Mouse (Mus musculus) kidney, embryonic 16.5 days (tissue): Measurements from ENCODE around the gene Daam1. TPM values are rescaled to one million over a fixed set of nuclear protein-coding genes. Genes with fewer than 3 reads are reported as not detected.

Experiments
- ATAC-seq: fragments of 200-750 bp; cut with Nextera tagmentation; 2 replicates; pipeline ENCODE4 v1.8.0; 2017; ENCODE audit warnings: moderate TSS enrichment; ENCODE audit not compliant: low FRiP score, low TSS enrichment
- H3K27ac ChIP-seq: fragments of 300-500 bp; sonication (generic); 2 replicates; pipeline ENCODE4 v1.5.1; 2014; ENCODE audit warnings: low read length
- H3K27me3 ChIP-seq: fragments of 300-500 bp; sonication (generic); 2 replicates; pipeline ENCODE4 v1.6.1; 2014; ENCODE audit warnings: low read length, control low read depth, mixed read lengths; ENCODE audit not compliant: insufficient read depth
- H3K36me3 ChIP-seq: fragments of 300-500 bp; sonication (generic); 2 replicates; pipeline ENCODE4 v1.6.1; 2014; ENCODE audit warnings: low read length, control low read depth, mixed read lengths; ENCODE audit not compliant: insufficient read depth
- H3K4me1 ChIP-seq: fragments of 300-500 bp; sonication (generic); 2 replicates; pipeline ENCODE4 v1.6.1; 2014; ENCODE audit warnings: low read length, control low read depth, mixed read lengths; ENCODE audit not compliant: insufficient read depth
- H3K4me2 ChIP-seq: fragments of 300-500 bp; sonication (generic); replicated peaks from 2 replicates; pipeline ENCODE4 v1.6.1; 2014; ENCODE audit warnings: low read depth, low read length
- H3K4me3 ChIP-seq: fragments of 300-500 bp; sonication (generic); 2 replicates; pipeline ENCODE4 v1.5.1; 2014; ENCODE audit warnings: mild to moderate bottlenecking, low read length
- H3K9ac ChIP-seq: fragments of 300-500 bp; sonication (generic); replicated peaks from 2 replicates; pipeline ENCODE4 v1.6.1; 2014; ENCODE audit warnings: low read length
- H3K9me3 ChIP-seq: fragments of 300-500 bp; sonication (generic); 2 replicates; pipeline ENCODE4 v1.6.1; 2016; ENCODE audit warnings: low read length, control low read depth
- WGBS: fragments of 180-500 bp; shearing (Covaris S2); extraction: QIAGEN DNeasy Blood & Tissue Kit; methylation state at CpG from one replicate; pipeline ENCODE4 v1.1.7; 2014; 5-methylcytosine and 5-hydroxymethylcytosine counted together
- polyA plus RNA-seq: library from polyadenylated mRNA; unstranded; fragments of >200 nt; fragmentation: Nextera tagmentation; extraction: Ambion mirVana; gene quantifications from 2 replicates; pipeline ENCODE4 v1.2.1, GENCODE M21; 2015

The Daam1 gene
- polyA plus RNA-seq, 1 experiment from 2014 or later, result 8.6 TPM

DNA sequence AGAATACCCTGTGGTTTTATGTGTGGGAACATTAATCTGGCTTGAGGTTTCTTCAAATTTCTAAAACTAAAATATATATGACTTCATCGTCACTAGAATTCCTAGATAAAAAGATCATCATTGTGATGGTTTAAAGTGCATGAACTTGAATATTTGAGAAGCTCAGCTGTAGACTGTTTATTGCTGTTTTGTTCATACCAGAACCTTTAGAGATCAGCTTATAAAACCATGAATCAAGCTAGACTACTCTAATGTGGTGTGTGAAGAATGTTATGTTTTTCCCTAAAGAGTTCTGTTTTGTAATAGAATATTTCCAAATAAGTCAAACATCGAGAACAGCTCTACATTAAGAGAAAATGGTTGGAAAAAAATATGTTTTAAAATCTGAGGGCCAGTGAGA is 156.3 kb downstream of the Daam1 start:
- H3K36me3 ChIP-seq, result peaks cover 46% of the 10 kb centered on the region
- H3K27ac ChIP-seq, result no peak overlapping the region

DNA sequence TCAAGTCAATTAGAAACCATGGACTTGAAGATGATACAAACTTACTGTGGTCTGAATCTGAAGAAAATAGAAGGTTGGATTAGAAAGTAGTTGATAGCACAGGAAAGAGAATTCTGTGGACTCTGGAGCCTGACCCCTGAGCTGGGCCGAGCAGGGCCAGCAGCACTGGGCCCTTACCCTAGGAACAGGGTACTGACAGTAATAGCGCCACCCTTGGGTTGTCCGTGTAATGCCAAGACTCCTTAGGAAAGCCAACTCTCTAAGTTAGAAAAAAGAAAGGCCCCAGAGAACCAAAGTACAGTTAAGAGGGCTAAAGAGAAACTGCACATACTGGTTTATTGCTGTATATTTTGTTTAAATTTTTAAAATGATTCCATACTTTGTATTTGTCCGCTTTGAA is 157.0 kb downstream of the Daam1 start:
- Histone ChIP-seq H3K4me3 (no peak overlapping the region), H3K36me3 (peaks cover 48% of the 10 kb centered on the region), H3K27ac (no peak overlapping the region), H3K4me1 (no peaks in the 10 kb centered on the region), H3K27me3 (no peaks in the 10 kb centered on the region), H3K9ac (no peak overlapping the region), H3K9me3 (no peaks in the 10 kb centered on the region), H3K4me2 (no peak overlapping the region)
- WGBS, result 88% methylated on average over 4 of the region's 4 CpGs
- no peak for ATAC-seq

More for the DNA sequence above, 156.3 kb downstream of the Daam1 start:
- no peak for ATAC-seq
- H3K9me3 ChIP-seq, result no peaks in the 10 kb centered on the region
- H3K9ac ChIP-seq, result no peak overlapping the region
- no peaks in the 10 kb centered on the region for H3K4me1 ChIP-seq
- H3K4me2 ChIP-seq, result no peak overlapping the region
- 81% methylated on average over 2 of the region's 2 CpGs for WGBS
- H3K4me3 ChIP-seq, result no peak overlapping the region
- H3K27me3 ChIP-seq, result no peaks in the 10 kb centered on the region

DNA sequence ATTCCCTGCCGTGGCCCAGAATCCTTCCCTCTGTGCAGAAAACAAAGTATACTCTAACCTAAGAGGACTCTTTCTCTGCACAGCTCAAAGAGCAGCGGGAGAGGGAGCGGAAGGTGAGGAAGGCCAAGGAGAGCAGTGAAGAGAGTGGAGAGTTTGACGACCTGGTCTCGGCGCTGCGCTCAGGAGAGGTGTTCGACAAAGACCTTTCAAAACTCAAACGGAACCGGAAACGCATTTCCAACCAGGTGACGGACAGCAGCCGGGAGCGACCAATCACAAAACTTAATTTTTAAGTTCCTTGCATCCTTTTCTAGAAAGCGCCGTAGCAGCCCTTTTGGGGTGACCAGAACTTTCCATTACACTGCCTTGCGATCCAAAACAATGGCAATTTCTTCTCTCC is 158.7 kb downstream of the Daam1 start:
- Histone ChIP-seq H3K27ac (no peak overlapping the region), H3K4me2 (no peak overlapping the region), H3K9me3 (no peaks in the 10 kb centered on the region), H3K4me1 (no peaks in the 10 kb centered on the region), H3K4me3 (no peak overlapping the region), H3K36me3 (peaks cover 46% of the 10 kb centered on the region), H3K27me3 (no peaks in the 10 kb centered on the region), H3K9ac (no peak overlapping the region)
- 96% methylated on average over 17 of the region's 17 CpGs for WGBS
- no peak for ATAC-seq

DNA sequence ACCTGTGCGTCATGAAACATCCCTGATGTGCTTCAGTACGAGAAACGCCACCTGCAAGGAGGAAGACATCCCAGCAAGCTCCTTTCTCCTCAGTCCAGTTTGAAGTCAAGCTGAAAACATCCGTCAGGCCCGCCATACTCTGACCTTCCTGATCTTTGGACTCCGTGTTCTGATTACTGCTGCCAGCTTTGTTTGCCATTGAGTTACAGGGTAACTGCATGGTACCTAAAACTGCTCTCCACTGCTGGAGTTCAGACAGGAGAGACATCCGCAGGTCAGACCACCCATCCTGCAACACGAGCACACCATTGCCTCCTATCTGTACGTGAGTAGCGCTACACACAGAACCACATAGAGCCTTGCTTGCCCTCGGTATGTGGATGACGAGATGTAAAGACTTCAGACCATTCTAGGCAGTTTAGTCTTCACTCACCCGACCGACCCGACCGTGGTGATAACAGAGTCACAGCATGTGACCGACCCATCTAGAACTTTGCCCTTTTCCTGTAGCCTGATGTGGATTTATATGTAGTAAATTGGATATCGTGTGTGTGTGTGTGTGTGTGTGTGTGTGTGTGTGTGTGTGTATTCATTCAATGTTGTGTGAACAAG is 161.8 kb downstream of the Daam1 start:
- Histone ChIP-seq H3K9me3 (no peaks in the 10 kb centered on the region), H3K27ac (no peak overlapping the region), H3K27me3 (no peaks in the 10 kb centered on the region), H3K4me3 (no peak overlapping the region), H3K4me2 (no peak overlapping the region), H3K4me1 (no peaks in the 10 kb centered on the region), H3K36me3 (peaks cover 33% of the 10 kb centered on the region), H3K9ac (no peak overlapping the region)
- ATAC-seq, result no peak
- 91% methylated on average over 18 of the region's 18 CpGs for WGBS

DNA sequence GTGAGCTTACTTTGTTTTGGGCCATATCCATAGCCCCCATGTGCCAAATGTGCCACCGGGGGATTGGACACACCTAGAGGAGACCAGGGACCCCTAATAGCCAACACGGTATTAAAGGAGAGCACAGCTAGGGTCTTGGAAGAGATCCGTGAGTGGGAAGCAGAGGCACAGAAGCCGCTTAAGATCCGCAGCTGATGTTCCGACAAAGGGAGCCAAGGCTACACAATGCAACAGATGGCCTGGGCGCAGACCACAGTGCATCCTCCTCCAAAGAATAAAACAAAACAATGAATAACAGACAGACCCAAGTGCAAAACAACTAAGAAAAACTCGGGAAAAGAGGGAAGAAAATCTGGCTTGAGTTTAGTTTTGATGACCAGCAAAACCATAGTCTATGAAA is 165.0 kb downstream of the Daam1 start:
- no peak overlapping the region for H3K9ac ChIP-seq
- H3K4me3 ChIP-seq, result no peak overlapping the region
- no peak overlapping the region for H3K4me2 ChIP-seq
- WGBS, result 91% methylated on average over 8 of the region's 8 CpGs
- H3K27me3 ChIP-seq, result no peaks in the 10 kb centered on the region
- H3K9me3 ChIP-seq, result no peaks in the 10 kb centered on the region
- no peak overlapping the region for H3K27ac ChIP-seq
- no peaks in the 10 kb centered on the region for H3K4me1 ChIP-seq
- peaks cover 18% of the 10 kb centered on the region for H3K36me3 ChIP-seq
- no peak for ATAC-seq

DNA sequence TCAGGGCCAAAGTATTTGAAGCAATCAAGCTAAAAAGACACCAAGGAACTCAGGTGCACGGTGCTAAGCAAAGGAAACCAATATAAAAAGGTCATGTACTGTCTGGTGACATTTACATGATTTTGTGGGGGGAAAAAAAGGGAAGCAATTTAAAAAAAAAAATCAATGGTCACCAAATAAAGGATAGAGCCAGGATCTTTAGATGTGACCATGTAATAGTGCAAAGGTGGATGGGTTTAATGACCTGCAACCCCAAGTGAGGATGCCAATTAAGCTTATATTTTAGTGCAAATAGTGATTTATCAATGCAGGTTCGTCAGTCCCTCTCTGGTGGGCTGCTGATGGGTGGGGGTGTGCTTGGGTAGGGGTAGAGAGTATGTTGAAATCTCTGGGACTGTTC is 166.0 kb downstream of the Daam1 start:
- H3K36me3 ChIP-seq, result peaks cover 11% of the 10 kb centered on the region
- no peak for ATAC-seq

DNA sequence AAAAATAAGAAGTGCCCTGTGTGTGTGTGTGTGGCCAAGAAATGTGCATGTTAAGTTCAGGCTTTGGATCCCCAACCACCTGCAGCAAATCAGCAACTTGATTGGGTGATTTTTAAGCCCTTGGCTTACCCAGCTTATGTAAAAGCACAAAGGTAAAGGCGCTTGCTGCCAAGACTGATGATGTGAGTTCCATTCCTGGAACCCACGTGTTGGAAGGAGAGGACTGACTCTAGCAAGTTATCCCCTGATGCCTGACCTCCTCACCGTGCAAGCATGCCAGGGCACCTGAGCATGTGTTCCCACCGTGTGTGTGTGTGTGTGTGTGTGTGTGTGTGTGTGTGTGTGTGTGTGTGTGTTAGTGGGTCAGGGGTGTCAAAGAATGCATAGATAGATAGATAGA is 166.5 kb downstream of the Daam1 start:
- 73% methylated on average over 4 of the region's 4 CpGs for WGBS

More for the DNA sequence above, 166.0 kb downstream of the Daam1 start:
- H3K27ac ChIP-seq, result no peak overlapping the region
- H3K4me2 ChIP-seq, result no peak overlapping the region
- H3K4me3 ChIP-seq, result no peak overlapping the region
- 69% methylated on average over 2 of the region's 2 CpGs for WGBS
- H3K4me1 ChIP-seq, result no peaks in the 10 kb centered on the region
- no peaks in the 10 kb centered on the region for H3K27me3 ChIP-seq
- no peak overlapping the region for H3K9ac ChIP-seq
- H3K9me3 ChIP-seq, result no peaks in the 10 kb centered on the region

DNA sequence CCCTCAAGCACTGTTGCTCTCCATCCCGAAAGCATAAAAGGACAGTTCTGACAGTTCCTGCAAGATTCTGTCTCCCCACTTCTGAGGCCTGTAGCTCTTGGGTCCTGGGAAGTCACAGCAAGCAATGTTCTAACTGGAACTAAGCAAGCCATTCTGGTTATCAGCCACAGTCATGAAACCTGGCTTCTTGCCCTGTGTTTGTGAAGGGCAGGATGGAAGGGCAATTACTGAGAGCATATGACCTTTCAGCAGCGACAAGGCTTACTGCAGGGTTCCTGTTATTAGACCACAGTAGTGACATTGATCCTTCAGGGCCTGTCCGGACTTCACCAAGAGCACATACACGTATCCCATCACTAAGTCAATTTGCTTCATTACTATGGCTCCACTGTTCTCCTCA is 167.8 kb downstream of the Daam1 start:
- no peak for ATAC-seq
- Histone ChIP-seq H3K36me3 (no peaks in the 10 kb centered on the region; the same call in 1 of the 2 replicates), H3K9ac (no peak overlapping the region; the same call in 1 of the 2 replicates), H3K9me3 (no peaks in the 10 kb centered on the region), H3K27ac (no peak overlapping the region), H3K4me3 (no peak overlapping the region), H3K27me3 (no peaks in the 10 kb centered on the region), H3K4me1 (no peaks in the 10 kb centered on the region), H3K4me2 (no peak overlapping the region)
- 74% methylated on average over 4 of the region's 4 CpGs for WGBS

More for the DNA sequence above, 166.5 kb downstream of the Daam1 start:
- no peak overlapping the region for H3K4me2 ChIP-seq
- H3K27me3 ChIP-seq, result no peaks in the 10 kb centered on the region
- ATAC-seq, result no peak
- H3K4me3 ChIP-seq, result no peak overlapping the region
- no peaks in the 10 kb centered on the region for H3K9me3 ChIP-seq
- no peak overlapping the region for H3K9ac ChIP-seq
- no peak overlapping the region for H3K27ac ChIP-seq
- no peaks in the 10 kb centered on the region for H3K4me1 ChIP-seq
- H3K36me3 ChIP-seq, result peaks cover 9% of the 10 kb centered on the region

DNA sequence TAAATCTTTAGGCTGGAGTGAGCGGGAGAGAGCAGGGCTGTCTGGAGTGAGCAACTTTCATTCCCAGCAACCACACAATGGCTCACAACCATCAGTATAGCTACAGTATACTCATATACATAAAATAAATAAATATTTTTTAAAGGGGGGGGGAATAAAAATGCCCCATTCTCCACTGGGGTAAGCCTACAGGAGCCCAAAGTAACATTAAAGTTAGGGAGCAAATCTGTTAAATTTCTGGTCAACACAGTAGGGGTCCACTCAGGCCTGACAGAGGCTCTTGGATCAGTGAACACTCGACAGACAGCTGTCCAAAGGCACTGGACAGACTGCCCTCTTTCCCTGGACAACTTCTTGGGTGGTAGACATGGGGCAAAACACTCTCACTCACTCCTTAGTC is 168.8 kb downstream of the Daam1 start:
- Histone ChIP-seq H3K36me3 (no peaks in the 10 kb centered on the region; the same call in 1 of the 2 replicates), H3K4me3 (no peak overlapping the region), H3K4me1 (no peaks in the 10 kb centered on the region), H3K27me3 (no peaks in the 10 kb centered on the region), H3K27ac (no peak overlapping the region), H3K9me3 (no peaks in the 10 kb centered on the region), H3K9ac (no peak overlapping the region), H3K4me2 (no peak overlapping the region)
- no peak for ATAC-seq
- 84% methylated on average over 2 of the region's 2 CpGs for WGBS

DNA sequence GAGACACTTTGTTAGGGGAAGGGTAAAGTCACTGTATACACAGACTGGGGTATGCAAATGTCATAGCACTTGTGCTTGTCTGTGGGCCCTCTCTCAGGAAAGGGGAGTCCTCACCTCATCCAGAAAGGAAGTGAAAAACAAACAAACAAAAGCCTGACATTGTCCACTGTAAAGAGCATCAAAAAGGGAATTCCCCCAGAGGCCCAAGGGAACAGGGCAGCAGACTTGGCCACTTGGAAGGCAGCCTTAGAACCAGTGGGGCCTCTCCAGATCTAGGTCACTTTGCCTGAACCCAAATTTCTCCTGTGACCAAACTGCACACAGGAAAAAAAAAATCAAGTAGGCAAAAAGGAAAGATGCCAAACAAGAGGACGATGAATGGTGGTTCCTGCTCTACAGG is 170.9 kb downstream of the Daam1 start:
- no peak overlapping the region for H3K4me2 ChIP-seq
- no peaks in the 10 kb centered on the region for H3K27me3 ChIP-seq
- no peaks in the 10 kb centered on the region for H3K36me3 ChIP-seq
- H3K27ac ChIP-seq, result no peak overlapping the region
- H3K9me3 ChIP-seq, result no peaks in the 10 kb centered on the region
- ATAC-seq, result no peak
- H3K9ac ChIP-seq, result no peak overlapping the region
- no peak overlapping the region for H3K4me3 ChIP-seq
- no peaks in the 10 kb centered on the region for H3K4me1 ChIP-seq
- 78% methylated on average over 1 of the region's 1 CpGs for WGBS
